Mouse (Mus musculus) CD4-positive, CD25-positive, alpha-beta regulatory T cell, adult 2 months (primary cell): ENCODE measurements around the gene Phgdh.

Experiments used
- DNase-seq: peaks from one replicate; pipeline ENCODE4 v3.0.0-alpha.2; 2012; ENCODE audit warnings: low read depth, low spot score

Gene Phgdh

GRCm38 (mm10) chr3:98348106-98348505, 8.3 kb upstream of the Phgdh start:
- peak; percentile 86 for DNase-seq

- DNase-seq = no peak
Observed at GRCm38 (mm10) chr3:98343235-98343634, 3.4 kb upstream of the Phgdh start.

- no peak for DNase-seq
Observed at GRCm38 (mm10) chr3:98340818-98341594, 1.2 kb upstream of the Phgdh start.

DNA sequence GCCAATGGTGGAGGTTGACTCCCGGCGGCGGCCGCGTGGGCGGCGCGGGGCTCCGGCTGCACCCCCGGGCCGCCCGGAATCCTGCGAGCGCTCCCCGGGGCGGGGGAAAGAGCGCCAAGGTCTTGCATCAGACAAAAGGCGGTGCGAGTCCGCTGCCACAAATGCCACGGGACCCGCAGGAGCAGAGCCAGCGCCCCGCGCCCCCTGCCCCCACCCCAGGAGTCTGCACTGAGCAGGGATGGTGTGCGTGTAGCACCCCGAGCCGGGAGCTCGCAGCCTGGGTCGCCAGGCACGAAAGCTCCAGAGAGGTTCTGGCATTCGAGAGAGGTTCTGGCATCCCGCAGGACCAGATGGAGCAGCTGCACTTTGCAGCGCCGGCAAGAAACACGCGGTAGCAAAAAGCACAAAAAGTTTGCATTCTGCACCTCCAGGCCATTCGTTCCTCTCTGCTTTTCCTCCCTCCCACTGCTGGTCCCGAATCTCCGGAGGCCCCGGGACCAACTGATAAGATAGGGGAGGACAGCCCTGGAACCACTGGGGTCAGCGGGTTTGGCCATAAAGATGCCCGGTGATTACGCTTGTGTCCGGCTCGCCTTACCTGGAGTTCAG, 589 bp downstream of the Phgdh start:
- peak; percentile 68 for DNase-seq

DNA sequence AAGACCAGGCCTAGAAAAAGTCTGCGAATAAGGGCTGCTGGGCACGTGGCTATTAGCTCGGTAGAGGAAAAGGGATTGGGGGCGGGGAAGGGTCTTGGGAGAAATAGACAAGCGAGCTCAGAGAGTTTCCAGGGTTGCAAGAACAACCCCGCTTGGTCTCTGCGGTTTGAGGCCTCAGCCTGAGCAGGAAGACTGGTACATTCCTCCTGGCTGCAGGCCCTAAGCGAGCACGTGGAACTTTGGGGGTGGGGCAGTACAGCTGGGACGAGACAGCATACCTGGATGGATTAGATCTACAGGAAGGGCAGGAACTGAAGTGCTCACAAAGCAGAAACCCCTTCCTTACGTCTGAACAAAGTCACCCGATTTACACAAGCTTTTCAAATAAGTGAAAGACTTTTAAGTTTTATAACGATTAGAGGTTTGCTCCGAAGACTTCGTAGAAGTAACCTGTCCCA, 1.2 kb downstream of the Phgdh start:
- DNase-seq = peak; percentile 60

DNA sequence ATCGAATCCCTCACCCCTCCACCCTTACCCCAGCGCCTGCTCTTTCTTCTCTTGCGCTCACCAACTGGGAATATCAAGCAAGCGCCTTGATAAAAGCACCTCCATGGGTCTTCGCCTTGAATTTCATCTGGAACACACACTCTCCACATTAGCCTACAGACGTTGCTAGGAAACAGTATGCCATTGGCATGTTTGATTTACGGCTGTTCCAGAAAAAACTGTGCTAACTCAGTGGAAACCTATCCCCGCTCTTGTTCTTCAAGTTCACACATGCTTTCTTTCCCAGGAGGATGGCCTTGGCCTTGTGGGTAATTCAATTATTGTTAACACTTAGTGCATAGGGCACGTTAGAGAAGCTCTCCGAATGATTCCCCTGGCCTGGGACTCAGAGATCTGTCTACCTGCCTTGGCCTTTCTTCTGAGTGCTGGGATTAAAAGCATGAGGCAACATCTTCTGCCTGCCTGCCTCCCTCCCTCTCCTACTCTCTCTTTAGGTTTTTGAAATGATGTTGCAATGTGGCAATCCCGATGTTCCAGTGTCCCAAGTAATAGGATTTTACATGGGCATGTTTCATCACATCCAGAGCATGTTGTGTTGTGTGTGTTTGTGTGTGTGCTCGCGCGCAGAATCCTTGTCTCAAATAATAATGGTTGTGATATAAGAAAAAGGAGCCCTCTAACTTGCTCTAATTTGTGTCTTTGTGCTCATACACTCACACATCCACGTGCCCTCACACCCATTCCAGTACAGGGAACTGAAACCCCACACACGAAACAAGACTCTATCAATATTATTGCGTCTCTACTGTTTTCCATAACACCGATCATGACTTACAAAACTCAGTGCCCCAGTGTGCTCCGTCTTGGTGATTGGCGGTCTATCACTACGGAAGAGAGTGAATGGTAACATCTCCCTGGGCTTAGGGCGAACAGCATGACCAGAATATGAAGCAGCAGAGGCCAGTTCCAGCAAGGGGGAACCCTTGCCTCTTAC, 2.8 kb downstream of the Phgdh start:
- no peak for DNase-seq

- DNase-seq = peak; percentile 56
Observed at GRCm38 (mm10) chr3:98335886-98336285, 3.9 kb downstream of the Phgdh start.

DNA sequence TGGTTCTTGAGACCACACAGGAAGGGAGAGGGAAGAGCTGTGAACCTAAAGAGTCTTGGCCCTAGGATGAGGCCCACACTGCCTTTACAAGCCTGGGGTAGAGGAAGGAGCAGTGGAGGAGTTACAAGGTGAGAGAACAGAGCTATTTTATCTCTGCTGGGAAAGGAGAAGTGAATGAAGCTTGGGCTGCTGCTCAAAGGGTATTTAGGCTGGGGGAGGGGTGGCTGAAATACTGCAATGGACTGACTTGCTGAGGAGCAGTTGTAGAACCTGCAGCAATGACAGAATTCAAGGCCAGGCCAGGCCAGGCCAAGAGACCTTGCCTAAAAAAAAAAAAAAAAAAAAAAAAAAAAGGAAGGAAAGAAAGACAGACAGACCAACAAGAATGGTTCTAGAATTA, 4.5 kb downstream of the Phgdh start:
- DNase-seq = no peak

DNA sequence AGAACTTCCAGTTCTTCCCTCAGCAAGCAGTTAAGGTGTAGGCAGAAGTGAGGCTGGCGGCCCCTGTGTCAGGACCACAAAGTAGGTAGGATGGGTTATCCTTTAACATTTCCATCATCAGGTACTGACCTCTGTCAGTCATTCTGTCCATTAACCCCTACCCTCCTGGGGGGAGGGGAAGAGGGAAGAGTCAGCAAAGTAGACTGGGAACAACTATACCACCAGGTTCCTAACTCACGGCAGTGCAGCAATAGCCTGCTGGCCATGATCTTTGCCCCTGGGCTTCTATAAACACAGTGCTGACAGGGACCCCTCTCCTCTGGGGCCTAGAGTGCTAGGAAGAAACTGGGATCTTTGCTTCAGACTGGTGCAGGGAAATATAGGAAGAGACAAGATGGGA, 5.8 kb downstream of the Phgdh start:
- no peak for DNase-seq

DNA sequence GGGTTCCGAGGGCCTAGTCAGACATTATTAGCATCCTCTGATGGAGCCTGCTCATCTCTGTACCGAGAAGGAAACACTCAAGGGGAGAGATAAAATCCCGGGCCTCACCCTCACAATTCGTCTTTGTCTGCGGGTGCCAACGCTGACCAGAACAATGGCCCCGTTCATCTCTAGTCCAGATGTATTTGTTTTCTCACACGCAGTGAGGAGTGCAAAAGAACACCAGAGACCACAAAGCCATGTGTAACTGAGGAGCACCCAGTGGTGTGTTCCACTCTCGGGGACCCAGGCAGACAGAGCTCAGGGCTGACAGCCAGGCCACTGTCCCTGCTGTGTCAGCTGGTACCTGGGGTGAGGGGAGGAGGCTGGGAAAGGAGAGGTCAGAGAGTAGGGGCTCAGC, 15.6 kb downstream of the Phgdh start:
- no peak for DNase-seq

GRCm38 (mm10) chr3:98322209-98322608, 17.6 kb downstream of the Phgdh start:
- no peak for DNase-seq

GRCm38 (mm10) chr3:98319190-98319589, 20.6 kb downstream of the Phgdh start:
- no peak for DNase-seq

- DNase-seq = no peak
Observed at GRCm38 (mm10) chr3:98317143-98317542, 22.6 kb downstream of the Phgdh start.

DNA sequence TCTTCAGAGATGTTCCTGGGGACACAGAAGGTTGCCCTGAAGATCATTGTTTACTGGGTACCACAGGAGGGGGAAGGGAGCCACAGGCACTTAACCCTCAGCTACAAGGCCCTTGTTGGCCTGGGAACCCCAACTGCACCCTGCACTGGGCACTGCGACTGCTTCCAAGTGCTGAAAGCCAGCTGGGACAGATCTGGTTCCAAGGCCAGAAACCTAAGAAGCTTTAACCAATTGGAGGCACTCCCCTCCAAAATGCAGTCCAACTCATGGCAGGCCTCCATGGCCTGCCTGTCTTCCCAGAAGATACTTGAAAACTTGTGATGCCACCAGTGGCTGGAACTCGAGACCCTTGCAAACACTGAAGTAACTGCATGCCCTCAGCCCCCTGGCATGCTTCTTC, 24.6 kb downstream of the Phgdh start:
- DNase-seq = no peak

DNA sequence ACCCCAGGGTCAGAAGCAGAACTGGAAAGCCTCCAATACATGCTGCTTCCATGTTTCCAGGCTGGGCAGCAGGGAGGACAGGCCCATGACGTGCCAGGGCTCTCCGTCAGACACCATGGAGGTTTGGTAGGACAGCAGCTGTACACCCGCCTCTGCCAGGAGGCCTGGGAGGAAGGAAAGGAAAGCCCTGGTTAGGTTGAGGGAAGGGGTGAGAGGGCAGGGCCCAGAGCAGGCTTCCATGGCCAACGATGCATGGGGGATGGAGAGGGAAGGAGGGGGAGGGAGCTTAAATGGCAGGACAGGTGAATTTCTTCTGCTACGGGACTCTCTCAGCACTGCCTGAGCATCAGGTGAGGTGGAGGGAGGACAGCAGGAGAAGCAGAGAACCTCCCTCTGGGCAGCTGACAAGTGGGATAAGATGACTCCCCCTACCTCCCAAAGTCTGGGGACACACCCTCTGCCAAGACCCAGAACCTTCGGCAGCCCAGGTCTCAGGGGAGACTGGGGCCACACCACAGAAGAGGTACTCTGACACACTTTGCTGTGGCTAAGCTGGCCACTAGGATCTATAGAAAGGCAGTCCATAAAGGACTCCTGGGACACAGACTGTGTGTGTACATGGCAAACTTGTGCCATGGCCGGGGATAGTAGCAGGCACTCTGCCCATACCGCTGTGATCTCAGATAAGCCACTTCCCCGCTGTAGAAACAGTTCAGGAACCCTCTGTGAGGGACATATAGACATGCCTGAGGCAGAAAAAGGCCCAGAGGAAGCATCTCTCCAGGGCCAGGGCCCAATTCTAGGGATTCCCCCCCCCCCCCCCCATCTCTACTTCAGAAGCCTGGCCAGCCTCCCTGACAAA, 26.3 kb downstream of the Phgdh start:
- no peak for DNase-seq

DNA sequence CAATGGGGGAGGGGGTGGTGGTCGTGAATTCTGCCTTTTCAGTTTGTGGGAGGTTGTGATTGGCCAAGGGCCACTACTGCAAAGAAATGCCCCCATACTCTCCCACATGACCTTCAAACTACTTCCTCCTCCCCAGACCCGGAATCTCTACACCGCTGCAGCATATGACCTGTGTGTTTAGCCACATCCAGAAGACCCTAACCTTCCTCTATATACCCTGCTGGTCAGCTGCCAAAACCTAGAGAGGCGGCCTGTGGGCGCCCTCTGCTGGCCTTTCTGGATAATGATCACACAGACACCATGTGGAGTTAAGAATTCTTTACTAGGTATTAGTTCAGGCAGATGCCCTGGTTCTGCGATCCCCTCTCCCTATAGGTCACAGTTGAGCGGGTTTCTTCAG, 26.9 kb downstream of the Phgdh start:
- peak; percentile 66 for DNase-seq

DNA sequence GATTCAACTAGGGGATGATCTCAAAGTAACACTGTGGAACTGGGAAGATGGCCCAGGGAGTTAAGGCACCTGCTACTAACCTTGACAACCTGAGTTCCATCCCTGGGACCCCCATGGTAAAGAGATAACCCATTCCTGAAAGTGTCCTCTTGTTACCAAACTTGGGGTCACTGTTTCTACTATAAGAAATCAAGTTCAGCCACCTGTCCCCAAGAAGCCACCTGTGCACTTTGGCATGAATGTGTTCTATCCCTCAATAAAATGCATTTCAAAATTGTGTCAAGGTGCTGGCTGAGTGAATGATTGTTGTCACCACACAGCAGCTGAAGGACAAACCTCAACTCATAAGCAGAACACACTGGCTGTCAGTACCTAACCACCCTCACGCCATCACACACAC, 29.3 kb downstream of the Phgdh start:
- DNase-seq = no peak

GRCm38 (mm10) chr3:98308606-98309005, 31.2 kb downstream of the Phgdh start:
- DNase-seq = no peak

GRCm38 (mm10) chr3:98301761-98302160, 38.0 kb downstream of the Phgdh start:
- no peak for DNase-seq

- DNase-seq = no peak
Observed at GRCm38 (mm10) chr3:98300266-98300665, 39.5 kb downstream of the Phgdh start.
